Mouse (Mus musculus): ENCODE results near the gene Pabpc4.
"Not testable (repeated sequence)": the region's sequence is repeated elsewhere in the genome, so short reads cannot be mapped to it uniquely, and the experiment has no call there.

Gene Pabpc4

DNA sequence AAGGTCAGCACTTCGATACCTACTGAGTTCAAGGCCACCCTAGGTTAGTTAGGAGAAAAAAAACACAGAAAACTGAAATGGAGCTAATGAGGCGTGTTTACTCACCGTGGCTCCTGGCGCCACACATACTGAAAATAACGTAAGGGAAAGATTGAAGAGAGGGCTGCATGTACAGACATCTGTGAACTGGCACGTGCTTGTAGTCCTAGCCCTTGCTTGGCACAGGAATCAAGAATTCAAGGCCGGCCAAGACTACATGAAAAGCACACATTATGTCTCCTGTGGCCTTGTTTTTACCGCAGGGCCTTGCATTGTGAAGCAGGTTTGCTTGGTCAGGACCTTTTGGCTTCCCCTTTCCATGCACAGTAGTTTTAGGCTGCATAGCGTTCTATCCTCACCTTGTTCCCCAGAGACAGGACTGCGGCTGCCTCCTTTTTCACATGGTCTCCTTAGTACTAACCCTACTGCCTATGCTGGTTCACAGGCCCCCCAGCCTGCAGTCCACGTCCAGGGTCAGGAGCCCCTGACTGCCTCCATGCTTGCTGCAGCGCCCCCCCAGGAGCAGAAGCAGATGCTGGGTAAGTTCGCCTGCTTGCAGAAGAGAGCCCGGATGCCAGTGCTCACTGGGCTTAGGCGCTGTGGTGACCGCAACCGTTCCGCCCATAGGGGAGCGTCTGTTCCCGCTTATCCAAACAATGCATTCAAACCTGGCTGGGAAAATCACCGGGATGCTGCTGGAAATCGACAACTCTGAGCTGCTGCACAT, 35.2 kb downstream of the Pabpc4 start:
- DNase-seq (ENCODE audit: low read depth, low spot score) = no peak

DNA sequence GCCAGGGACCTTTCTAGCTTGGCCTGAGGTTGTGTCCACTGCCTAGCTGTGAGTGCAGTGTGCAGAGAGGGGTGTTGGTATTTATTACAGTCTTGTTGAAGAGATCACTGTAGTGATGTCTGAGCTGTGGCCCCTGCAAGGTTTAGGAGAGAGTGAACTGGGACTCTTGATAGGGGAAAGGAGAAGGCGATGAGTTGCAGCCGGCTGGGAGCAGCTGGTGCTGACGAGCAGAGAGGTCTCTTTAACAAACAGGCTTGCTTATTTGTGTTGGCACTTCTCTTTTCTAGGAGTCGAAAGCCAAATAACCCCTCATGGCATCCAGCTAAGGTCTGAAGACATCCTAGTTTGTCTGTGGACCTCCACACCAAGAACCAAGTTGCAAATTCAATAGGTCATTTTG, 36.1 kb downstream of the Pabpc4 start:
- no peak for DNase-seq (ENCODE audit: low read depth, low spot score)

DNA sequence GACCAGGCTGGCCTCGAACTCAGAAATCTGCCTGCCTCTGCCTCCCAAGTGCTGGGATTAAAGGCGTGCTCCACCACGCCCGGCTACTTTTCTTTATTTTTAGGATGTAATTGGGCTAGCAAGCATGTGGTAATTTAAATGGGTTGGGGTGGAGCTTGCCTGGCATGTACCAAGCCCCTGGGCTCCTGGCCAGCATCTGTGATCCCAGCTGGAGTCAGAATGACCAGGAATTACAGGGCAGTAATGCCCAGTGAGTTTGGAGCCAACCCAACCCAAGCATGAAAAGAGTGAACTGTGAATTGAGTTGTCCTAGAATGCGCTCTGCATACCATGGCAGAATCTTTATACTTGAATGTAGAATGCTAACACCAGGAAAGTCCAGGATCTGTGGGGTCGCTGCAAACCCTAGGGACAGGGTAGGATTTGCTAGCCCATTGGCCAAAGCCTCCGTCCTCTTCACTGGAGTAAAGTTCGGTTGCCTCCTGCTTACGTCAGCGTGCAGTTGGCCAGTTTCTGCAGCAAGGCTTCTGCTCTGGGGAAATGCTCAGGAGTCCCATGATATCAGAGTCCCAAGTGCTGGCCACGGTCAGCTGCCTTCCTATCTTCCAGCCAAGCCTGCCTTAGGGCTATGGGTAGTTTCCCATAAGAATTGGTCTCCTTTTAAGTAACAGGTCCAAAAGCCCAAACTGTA, 37.0 kb downstream of the Pabpc4 start:
- DNase-seq (ENCODE audit: low read depth, low spot score) = no peak

DNA sequence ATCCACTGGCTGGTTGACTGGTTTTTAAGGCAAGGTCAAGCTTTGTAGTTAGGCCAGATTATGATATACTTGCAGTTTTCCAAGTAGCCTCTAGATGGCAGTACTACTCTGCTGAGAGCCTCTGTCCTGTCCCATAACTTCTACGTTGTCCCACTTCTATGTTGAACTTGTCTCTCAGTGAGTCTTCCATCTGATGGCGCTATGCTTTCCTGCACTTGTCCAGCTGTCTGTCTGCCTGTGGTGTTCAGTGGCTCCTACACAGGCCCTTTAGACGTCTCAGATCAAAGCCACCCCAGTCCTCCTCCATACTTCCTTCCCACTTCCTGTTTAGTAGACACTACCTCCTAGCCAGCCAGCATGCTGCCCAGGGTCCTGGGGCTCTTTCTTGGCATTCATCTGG, 43.6 kb downstream of the Pabpc4 start:
- DNase-seq (ENCODE audit: low read depth, low spot score) = no peak

DNA sequence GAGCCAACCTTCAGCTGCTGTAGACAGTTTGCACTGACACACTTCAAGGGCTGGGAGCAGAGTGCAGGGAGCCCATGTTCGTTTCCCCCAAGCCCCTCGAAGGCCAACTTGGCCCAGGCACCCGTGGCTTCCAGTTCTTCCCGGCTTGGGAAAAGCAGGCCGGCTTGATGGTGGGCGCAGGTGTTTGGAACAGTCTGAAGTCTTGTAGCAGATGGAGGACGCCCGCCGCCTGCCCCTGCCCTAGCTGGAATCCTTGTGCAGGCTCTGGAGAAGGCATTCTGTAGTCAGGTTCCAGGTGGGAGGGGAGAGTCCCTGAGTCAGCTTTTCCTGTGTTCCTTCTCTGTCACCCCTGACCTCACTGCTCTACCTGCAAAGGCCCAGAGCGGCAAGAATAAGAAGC, 44.8 kb downstream of the Pabpc4 start:
- DNase-seq (ENCODE audit: low read depth, low spot score) = no peak

DNA sequence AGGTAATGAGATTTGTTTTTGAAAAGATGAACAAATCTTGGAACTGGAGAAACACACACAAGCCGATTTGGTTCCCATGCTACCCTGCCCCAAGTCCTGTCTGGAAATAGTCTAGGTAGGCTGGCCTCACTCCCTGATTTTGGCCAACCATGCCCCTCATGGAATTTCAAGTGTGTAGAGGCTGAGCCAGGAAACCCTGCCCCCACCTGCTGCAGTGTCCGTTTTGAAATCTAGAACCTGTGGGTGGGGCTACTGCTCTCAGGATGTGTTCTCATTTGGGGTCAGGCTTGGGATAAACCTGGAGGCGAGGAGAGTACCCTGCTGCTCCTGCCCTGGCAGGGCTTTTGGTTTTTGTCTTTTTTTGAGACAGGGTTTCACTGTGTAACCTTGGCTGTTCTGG, 46.1 kb downstream of the Pabpc4 start:
- no peak for DNase-seq (ENCODE audit: low read depth, low spot score)

DNA sequence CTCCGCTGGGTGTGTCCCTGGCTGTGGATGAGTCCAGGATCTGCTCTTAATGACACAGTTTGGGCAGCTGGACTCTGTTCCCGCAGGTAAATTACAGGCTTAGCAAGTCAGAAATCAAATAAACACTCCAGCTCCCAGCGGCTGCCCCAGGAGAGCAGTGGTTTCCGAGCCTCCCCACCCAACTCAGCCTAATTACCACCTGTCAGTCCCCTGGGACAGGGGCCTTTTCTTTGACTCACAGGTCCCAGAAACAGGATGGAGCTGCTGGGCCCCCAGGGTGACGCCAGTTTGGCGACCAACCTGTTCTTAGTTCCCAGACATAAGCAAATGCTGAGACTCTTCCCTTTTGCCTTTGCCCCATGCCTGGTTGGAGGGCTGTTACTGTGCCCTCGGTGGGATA, 49.7 kb downstream of the Pabpc4 start:
- no peak for DNase-seq (ENCODE audit: low read depth, low spot score)

DNA sequence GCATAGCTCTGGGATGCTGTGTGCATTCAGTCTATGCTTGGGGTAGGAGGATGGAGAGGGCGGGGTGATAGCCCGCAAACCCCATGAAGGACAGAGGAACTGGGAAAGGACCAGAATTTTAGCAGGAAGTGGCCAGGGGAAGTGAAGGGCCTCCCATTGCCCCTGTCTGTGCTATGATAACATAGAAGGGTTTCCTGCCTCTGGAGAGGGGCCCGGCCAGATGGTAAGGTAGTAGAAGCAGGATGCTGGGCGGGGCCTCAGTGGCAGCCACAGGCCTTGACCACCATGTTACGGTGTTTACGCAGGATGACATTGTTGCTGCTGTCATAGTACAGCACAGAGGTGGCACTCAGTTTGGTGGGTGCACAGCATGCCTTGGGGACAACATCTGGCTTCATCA, 50.9 kb downstream of the Pabpc4 start:
- no peak for DNase-seq (ENCODE audit: low read depth, low spot score)

DNA sequence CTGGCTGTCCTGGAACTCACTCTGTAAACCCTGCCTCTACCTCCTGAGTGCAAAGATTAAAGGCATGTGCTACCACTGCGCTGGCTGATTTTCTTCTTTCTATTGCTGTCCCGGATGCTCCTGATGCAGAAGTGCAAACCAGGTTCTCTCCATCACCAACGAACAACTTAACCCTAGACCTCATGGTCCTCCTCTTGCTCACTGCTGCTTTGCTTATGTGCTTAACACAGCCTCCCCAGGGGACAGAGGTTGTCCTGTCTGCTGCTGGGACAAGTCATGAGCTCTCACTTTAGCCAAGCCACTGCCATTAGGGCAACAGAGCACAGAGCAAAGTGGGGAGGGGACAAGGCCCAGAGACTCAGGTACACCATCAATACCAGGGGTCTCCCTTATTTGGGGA, 52.3 kb downstream of the Pabpc4 start:
- DNase-seq (ENCODE audit: low read depth, low spot score) = no peak

DNA sequence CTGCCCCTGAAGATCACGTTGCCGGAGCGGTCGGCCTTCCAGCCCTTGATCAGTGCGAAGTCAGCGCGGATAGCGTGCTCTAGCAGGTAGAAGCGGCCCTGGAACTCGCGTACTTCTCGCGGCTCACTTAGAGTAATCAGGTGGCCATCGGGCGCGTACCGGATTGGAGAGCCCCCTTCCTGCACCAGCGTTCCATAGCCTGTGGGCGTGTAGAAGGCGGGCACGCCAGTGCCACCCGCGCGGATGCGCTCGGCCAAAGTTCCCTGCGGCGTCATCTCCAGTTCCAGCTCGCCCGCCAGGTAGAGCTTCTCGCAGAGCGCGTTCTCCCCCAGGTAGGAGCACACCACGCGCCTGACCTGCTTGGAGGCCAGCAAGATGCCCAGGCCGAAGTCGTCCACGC, 60.8 kb downstream of the Pabpc4 start:
- DNase-seq (ENCODE audit: low read depth, low spot score) = not testable (repeated sequence)

DNA sequence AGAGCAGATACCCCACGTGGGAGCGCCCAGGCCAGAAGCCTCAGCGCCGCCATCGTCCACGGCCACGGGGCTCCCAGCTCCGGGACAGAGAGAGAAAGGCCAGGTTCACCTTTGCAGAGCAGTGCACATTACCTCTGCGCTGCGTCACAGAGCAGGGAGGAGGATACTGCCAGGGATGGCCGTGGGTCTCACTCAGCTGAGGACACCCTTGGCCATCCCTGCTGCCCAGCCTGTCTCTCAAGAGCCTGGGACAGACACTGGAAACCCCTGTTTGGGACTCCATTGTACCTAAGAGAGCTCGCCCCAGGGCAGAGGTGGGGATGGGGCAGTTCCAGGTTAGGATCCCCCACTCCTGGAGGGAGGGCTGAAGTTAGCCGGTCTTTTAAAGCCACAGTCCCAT, 61.4 kb downstream of the Pabpc4 start, which contains the start of gene Oxct2a:
Gene Oxct2a, minus strand, starts transcription at position 101 of the 400 bp plus-strand sequence.
- no peak for DNase-seq (ENCODE audit: low read depth, low spot score)

DNA sequence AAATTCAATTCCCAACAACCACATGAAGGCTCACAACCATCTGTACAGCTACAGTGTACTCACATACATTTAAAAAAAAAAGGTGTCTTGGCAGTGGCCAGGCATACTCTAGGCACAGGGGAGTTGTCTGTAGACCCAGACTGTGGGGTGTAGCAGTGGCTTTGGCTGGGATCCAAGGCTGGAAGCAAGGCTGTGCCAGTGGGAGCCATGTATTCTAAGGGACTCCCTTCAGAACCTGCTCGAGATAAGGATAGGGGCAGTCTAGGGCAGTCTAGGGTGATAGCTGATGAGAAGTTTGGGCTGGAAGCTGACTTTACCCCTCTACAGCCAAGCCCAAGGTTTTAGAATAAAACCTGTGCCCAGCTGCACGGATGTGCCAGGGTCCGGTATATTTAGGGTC, 63.9 kb downstream of the Pabpc4 start:
- DNase-seq (ENCODE audit: low read depth, low spot score) = no peak

DNA sequence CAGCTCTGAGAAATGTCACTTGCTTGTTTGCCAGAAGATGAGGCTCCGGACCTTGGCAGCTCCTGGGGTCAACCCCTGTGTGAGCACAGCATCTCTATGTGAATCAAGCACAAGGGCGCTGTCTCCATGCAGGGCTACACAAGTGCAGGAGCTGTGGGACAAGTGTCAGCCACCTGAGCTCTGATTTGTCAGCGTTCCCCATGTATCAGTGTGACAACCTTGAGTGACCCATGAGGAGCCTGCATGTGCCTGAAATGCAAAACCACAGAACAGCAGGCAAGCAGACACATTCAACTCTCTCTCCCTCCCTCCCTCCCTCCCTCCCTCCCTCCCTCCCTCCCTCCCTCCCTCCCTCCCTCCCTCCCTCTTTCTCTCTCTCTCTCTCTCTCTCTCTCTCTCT, 65.5 kb downstream of the Pabpc4 start:
- DNase-seq (ENCODE audit: low read depth, low spot score) = no peak

DNA sequence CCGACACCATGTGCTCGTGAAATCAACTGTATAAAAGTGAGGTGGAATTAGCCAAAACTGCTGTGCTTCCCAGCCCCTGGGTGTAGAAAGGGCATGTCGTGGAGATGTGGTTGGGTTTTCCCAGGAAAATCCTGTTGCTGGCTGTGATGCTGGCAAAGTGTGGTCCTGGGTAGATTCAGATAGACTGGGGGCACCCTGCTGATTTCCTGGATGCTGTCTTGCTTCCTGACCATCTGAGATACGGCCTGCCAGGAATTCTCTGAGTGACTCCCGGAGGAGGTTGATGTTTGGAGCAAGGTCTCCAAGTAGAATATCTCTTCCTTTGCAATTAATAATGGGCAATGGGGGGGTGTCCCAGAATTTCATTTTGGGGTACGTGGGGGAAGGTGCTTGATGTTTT, 66.8 kb downstream of the Pabpc4 start:
- no peak for DNase-seq (ENCODE audit: low read depth, low spot score)

DNA sequence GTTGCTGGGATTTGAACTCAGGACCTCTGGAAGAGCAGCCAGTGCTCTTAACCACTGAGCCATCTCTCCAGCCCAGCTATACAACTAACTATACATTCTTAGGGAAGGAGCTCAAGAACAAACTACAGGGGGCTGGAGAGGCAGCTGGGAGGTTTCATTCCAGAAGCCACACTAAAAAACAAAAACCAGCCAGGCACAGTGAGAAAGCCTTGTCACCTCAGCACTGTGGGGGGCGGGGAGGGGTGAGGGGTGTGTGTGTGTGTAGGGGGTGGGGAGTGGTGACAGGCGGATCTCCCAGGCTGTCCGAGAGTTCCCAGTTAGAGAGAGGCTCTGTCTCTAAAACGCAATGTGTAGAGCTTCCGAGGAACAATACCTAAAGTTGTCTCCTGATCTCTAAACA, 69.2 kb downstream of the Pabpc4 start:
- DNase-seq (ENCODE audit: low read depth, low spot score) = no peak

DNA sequence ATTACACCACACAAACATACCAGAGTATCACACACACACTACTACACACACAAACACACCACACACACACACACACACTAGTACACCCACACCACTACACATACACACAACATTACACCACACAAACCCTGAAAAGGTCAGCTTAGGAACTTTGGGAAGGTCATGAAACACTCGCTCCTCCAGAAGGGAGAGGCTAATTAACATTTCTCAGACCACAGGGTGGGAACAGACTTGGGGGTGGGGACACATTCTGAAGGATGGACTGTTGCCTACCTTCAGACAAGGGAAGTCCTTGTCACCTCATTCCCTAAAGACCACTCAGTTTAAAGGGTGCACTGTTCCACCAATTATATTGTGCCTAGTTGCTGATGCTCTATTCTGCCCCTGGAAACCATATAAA, 69.8 kb downstream of the Pabpc4 start:
- DNase-seq (ENCODE audit: low read depth, low spot score) = not testable (repeated sequence)

DNA sequence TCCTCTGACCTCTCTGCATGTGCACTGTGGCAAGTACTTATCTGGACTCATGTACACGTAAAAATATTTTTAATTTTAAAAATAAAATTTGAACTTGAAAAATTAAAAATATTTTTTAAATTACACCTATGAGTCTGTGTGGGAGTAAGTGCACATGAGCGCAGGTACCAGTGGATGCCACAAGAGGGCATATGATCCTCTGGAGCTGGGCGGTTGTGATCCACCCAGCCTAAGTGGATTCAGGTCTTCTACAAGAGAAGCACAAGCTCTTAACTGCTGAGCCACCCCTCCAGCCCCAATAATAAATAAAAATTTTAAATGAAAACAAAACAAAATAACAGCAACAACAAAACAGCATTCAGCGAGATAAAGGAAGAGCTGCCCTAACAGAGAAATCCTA, 71.0 kb downstream of the Pabpc4 start:
- no peak for DNase-seq (ENCODE audit: low read depth, low spot score)

DNA sequence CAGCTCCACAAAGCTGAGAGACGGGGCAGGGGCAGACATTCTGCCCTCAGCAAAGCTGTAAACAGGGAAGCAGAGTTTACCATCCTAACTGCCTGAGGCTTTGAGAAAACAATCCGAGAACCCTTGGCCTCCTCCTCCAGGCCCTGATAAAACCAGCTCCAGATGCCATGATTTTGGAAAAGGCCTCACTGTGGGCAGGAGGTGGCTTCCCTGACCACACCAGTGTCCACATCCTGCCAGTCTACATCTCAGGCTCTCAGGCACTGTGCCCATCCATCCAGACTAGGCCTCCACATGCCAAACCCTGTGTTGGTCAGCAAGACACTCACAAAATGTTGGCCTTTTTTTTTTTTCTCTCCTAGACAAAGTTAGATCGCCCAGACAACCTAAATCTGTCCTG, 72.0 kb downstream of the Pabpc4 start:
- no peak for DNase-seq (ENCODE audit: low read depth, low spot score)

DNA sequence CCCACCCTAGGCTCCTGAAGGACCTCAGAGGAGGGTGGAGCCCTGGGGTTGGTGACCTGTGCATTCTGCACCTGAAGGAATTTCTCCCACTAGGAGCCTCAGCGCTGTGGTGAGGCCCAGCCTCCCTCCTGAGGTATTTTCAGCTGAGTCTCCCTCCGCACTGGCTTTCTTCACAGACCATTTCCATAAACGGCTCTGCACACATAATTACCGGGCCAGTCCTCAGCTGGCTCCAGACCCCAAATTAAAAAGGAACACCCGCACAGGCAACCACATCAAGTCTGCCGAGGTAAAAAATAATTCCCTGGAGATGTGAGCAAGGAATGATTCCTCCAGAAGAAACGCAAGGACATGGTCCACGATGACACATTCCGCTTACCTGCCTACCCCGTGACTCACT, 73.1 kb downstream of the Pabpc4 start:
- peak; percentile 10 for DNase-seq (ENCODE audit: low read depth, low spot score)

DNA sequence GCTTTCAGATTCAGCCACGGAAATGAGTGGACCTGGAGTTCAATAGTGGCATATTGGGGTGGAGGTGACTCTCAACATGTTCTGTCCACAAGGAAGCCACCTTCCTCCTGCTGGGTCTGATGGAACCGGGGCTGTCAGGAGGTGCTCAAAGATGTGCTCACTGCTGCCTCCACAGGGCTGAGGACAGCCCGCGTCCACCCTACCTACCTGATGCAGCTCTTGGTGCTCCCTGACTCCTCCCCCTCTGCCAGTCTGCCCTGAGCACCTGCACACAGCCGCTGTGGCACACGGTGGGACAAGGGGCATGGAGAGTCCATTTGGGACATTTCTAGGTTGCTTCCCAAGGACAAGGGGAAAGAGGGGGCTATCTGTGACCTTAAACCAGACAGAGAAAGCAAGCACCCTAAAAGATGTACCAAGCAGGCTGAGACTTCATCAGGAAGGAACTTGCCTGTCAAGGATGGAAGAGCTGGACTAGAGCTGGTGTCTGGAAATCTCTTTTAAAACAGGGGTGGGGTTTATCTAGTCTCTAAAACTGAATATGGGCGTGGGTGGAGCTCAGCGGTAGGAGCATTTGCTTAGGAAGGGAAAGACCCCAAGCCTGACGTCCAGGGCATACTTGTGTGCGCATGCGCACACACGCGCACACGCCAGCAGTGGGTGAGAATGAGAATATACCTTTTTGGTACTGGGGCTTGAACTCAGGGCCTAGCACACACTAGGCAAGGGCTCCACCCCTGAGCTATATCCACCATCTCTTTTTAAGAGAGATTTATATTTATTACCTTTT, 73.8 kb downstream of the Pabpc4 start:
- no peak for DNase-seq (ENCODE audit: low read depth, low spot score)

DNA sequence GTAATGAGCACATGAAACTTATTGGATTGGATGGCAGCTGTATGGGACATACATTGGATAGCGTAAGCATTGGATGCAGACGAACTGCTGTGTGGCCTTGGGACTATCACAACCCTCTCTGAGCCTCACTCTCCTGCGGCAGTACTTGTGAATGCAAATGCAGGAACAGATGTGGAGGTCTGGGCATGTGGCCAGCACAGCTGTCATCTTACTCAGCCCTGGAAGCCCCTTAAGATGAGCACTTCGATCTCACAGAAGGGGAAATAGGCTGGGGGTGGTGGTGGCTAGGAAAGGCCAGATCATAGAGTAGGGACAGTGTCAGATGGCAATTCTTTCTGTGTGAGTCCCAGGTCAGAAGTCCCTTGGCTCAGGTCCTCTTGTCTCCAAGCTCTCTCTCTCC, 75.5 kb downstream of the Pabpc4 start:
- DNase-seq (ENCODE audit: low read depth, low spot score) = no peak

DNA sequence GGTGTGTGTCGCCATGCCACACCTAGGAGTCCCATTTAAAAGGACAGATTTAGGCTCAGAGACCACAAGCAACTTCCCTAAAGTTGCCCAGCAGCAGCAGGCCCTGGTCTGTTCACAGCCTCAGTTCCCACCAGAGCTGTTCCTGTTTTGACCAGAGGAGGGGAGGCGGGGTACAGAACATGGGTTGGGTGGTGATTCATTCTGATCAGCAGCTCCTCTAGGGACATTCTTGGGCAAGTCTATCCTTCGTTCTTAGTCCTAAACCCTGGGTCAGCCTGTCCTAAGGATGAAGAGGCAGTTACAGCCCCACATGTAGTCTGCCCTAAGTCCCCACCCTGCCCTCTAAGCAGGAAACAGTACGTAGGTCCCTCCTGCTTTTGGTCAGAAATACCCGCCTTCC, 78.1 kb downstream of the Pabpc4 start:
- no peak for DNase-seq (ENCODE audit: low read depth, low spot score)
